Mouse (Mus musculus): Measurements from ENCODE around the gene Cdc6.

GRCm38 (mm10) chr11:98963191-98964021 lies 55.8 kb downstream of the Cdc6 start:
- no peak for TF ChIP-seq TCF12 (IDR thresholded peaks at IDR 0.05; ENCODE audit: low read depth, low read length)
- no peak for TF ChIP-seq ZC3H11A (IDR thresholded peaks at IDR 0.05; ENCODE audit: low read depth, low read length)
- TF ChIP-seq MAFK (IDR thresholded peaks at IDR 0.05; ENCODE audit: borderline replicate concordance, low read depth, low read length): no peak
- TF ChIP-seq POLR2A (IDR thresholded peaks at IDR 0.05; ENCODE audit: control insufficient read depth in 1 of 2, insufficient read depth in 1 of 2, low read depth in 1 of 2, low read length in 2 of 2, poor library complexity in 1 of 2): no peak
- TF ChIP-seq CTCF (IDR thresholded peaks at IDR 0.05 in 2 of 3, conservative IDR thresholded peaks at IDR 0.05 in 1 of 3; ENCODE audit: control insufficient read depth in 1 of 3, insufficient read depth in 1 of 3, low read depth in 2 of 3, low read length in 3 of 3, poor library complexity in 1 of 3, severe bottlenecking in 1 of 3): no peak
- no peak for TF ChIP-seq HCFC1 (IDR thresholded peaks at IDR 0.05; ENCODE audit: low read depth, low read length)
- no peak for TF ChIP-seq RAD21 (IDR thresholded peaks at IDR 0.05; ENCODE audit: low read depth, low read length)
- TF ChIP-seq TAL1 (IDR thresholded peaks at IDR 0.05; ENCODE audit: low read length): no peak

All from MEL (cell line).